Mouse (Mus musculus) ES-E14 (cell line): ENCODE data around the gene Gpr84.

Source experiments
- CHD2 ChIP-seq: IDR thresholded peaks from 2 replicates; pipeline ENCODE4 v1.6.1; 2014; ENCODE audit warnings: mild to moderate bottlenecking, low read depth, low read length, inconsistent platforms
- HCFC1 ChIP-seq: IDR thresholded peaks from 2 replicates; pipeline ENCODE4 v1.6.1; 2012; ENCODE audit warnings: low read length, inconsistent platforms, borderline replicate concordance; ENCODE audit not compliant: insufficient read depth
- MAFK ChIP-seq: IDR thresholded peaks from 2 replicates; pipeline ENCODE4 v1.6.1; 2014; ENCODE audit warnings: mild to moderate bottlenecking, low read depth, low read length, inconsistent platforms; ENCODE audit not compliant: insufficient read depth
- ZC3H11A ChIP-seq: IDR thresholded peaks from 2 replicates; pipeline ENCODE4 v1.6.1; 2012; ENCODE audit warnings: low read depth, mild to moderate bottlenecking, inconsistent platforms, low read length, borderline replicate concordance
- ZNF384 ChIP-seq: IDR thresholded peaks from 2 replicates; pipeline ENCODE4 v1.6.1; 2012; ENCODE audit warnings: low read depth, low read length, inconsistent platforms

DNA sequence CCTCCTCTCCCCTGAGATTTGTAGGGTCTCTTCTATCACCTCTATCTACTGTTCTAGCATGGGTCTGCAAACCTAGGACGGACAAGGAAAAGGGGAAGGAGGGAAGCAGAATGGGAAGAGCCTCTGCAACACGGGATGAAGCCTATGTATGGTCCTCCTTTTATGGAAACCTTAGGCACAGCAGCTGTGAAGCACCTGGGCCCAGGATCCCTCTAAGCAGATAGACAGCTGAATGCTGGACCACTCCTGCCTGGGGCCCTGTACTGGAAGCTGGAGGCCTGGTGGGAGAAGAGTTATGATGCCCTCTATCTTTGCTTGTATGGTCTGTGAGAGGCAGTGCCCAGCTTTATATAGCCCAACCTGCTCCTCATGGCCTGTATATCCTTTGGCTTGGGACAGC lies 9.9 kb downstream of the Gpr84 start:
- TF ChIP-seq ZNF384 (no peak), ZC3H11A (no peak), CHD2 (no peak), MAFK (no peak), HCFC1 (no peak)
